Mouse (Mus musculus): ENCODE data around the gene Nexn.

DNA sequence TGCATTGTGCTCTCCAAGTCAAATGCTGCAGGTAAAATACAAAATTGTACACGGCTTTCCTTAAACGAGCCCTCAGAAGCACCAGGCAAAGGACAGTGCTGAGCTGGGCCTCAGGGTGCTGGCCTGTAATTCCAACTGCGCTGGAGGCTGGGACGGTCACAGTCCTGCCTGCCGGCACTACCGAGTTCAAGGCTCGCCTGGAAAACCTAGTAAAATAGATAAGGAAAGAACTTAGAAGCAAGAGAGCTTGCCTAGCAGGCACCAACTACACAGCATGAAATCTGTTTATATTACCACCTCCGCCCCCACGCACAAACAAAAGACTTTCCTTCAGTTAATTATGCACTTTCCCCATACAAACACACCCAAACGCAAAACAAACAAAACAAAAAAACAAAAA lies 1.8 kb downstream of the Nexn start:
- no peak for TF ChIP-seq CTCF (IDR thresholded peaks at IDR 0.05; ENCODE audit: borderline replicate concordance, insufficient read depth, low read depth, low read length)
- TF ChIP-seq POLR2A (IDR thresholded peaks at IDR 0.05; ENCODE audit: borderline replicate concordance, insufficient read depth, low read length): no peak
